Mouse (Mus musculus): ENCODE results near the gene Ggt6.

DNA sequence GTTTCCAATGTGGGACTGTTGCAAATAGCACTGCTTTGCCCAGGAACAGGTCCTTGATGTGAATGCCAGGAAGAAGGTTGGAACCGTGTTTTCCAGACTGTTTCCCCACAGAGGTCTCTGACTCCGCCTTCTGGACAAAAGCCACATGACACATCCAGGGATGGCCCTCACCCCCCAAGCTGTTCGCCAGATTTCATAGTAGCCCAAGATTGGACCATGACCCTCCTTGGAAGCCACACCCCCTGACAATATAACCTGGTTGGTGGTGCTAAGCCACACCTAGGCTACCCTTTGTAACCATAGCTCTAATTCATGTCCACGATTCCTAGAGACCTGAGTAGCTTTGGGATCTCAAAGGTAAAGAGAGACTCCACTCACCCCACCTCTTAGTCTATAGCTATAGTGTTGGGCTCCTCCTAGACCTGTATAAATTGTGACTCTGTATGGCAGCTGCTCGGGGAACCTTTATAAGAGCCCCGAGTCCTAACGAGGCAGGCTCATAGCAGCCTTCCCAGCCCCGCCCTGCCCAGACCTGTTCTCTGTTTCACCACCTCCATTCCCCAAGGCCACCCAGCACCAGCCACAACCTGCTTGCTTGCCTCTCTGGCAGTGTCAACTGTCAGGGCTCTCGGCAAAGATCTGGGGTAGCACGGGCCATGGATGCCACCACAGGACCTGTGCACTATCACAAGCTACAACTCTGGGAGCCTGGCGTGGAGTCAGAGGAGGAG is at the start of gene Ggt6:
- TF ChIP-seq CTCF (IDR thresholded peaks at IDR 0.05; ENCODE audit: insufficient read depth, low read length) (no peak), POLR2A (IDR thresholded peaks at IDR 0.05; ENCODE audit: borderline replicate concordance, extremely low read depth, low read depth, low read length) (no peak)
